Mouse (Mus musculus) liver, adult 2 months (tissue): ENCODE results near the gene Car5b. TPM values are rescaled to one million over a fixed set of nuclear protein-coding genes. Genes with fewer than 3 reads are reported as not detected.

Experiments used
- DNase-seq: peaks from one replicate; pipeline ENCODE4 v3.0.0-alpha.2; 2011; ENCODE audit warnings: low read depth, low spot score; ENCODE audit errors: extremely low read depth
- H3K27ac ChIP-seq: fragments of 200-500 bp; replicated peaks from 2 replicates; pipeline ENCODE4 v1.5.1; 2012; ENCODE audit warnings: low read depth, mild to moderate bottlenecking, control low read depth, inconsistent platforms, low read length; ENCODE audit not compliant: insufficient read depth
- H3K27me3 ChIP-seq: fragments of 200-500 bp; 2 replicates; pipeline ENCODE4 v1.6.1; 2012; ENCODE audit warnings: mild to moderate bottlenecking, moderate library complexity, low read length, inconsistent platforms; ENCODE audit not compliant: control insufficient read depth, insufficient read depth
- H3K36me3 ChIP-seq: fragments of 200-500 bp; 2 replicates; pipeline ENCODE4 v1.6.1; 2012; ENCODE audit warnings: low read length, inconsistent platforms; ENCODE audit not compliant: control insufficient read depth, insufficient read depth
- H3K4me1 ChIP-seq: fragments of 200-500 bp; 2 replicates; pipeline ENCODE4 v1.6.1; 2011; ENCODE audit warnings: low read length; ENCODE audit not compliant: control insufficient read depth, insufficient read depth
- H3K4me3 ChIP-seq: fragments of 200-500 bp; 2 replicates; pipeline ENCODE4 v1.5.1; 2011; ENCODE audit warnings: low read depth, mild to moderate bottlenecking, control low read depth, low read length, moderate library complexity; ENCODE audit not compliant: insufficient read depth
- H3K79me2 ChIP-seq: fragments of 200-500 bp; 2 replicates; pipeline ENCODE4 v1.6.1; 2012; ENCODE audit warnings: inconsistent platforms, mild to moderate bottlenecking, low read length, moderate library complexity; ENCODE audit not compliant: control insufficient read depth, insufficient read depth
- H3K9ac ChIP-seq: fragments of 200-500 bp; 2 replicates; pipeline ENCODE4 v1.6.1; 2012; ENCODE audit warnings: low read depth, mild to moderate bottlenecking, control low read depth, inconsistent platforms, low read length
- CTCF ChIP-seq: fragments of 200-500 bp; IDR thresholded peaks from 2 replicates; pipeline ENCODE4 v1.5.1; 2011; ENCODE audit warnings: low read depth, low read length, control low read depth
- POLR2A ChIP-seq: fragments of 200-500 bp; IDR thresholded peaks from 2 replicates; pipeline ENCODE4 v1.6.1; 2011; ENCODE audit warnings: low read length, control low read depth; ENCODE audit not compliant: insufficient read depth; ENCODE audit errors: extremely low read depth
- WGBS: fragments of 180-500 bp; shearing (Covaris S2); methylation state at CpG from one replicate; pipeline ENCODE4 v1.1.7; 2018; 5-methylcytosine and 5-hydroxymethylcytosine counted together
- polyA plus RNA-seq: library from polyadenylated mRNA; depleted of rRNA; stranded (reverse); fragments of >200 nt; gene quantifications from 2 replicates; pipeline ENCODE4 v1.2.3, GENCODE M21; 2012
- total RNA-seq: library from RNA; depleted of rRNA; stranded (reverse); fragments of >200 nt; gene quantifications from 2 replicates; pipeline ENCODE4 v1.2.3, GENCODE M21; 2014

The Car5b gene
- total and polyA plus RNA-seq, 2 experiments: 0.91 to 2.1 TPM

- Histone ChIP-seq H3K9ac (no peak overlapping the region), H3K27me3 (no peaks in the 10 kb centered on the region), H3K4me3 (no peak overlapping the region), H3K4me1 (no peaks in the 10 kb centered on the region), H3K27ac (no peak overlapping the region), H3K79me2 (no peaks in the 10 kb centered on the region), H3K36me3 (no peaks in the 10 kb centered on the region)
- 96% methylated on average over 1 of the region's 1 CpGs for WGBS
- TF ChIP-seq POLR2A (no peak), CTCF (no peak)
- no peak for DNase-seq
These were observed 27.9 kb downstream of the Car5b start for GRCm38 (mm10) chrX:163999848-164000247.

- TF ChIP-seq POLR2A: no peak
- TF ChIP-seq CTCF: no peak
- 94% methylated on average over 3 of the region's 3 CpGs for WGBS
These were observed 31.0 kb downstream of the Car5b start for GRCm38 (mm10) chrX:163996754-163997153.

GRCm38 (mm10) chrX:163987718-163988374 lies 40.0 kb downstream of the Car5b start:
- no peak overlapping the region for H3K27ac ChIP-seq
- TF ChIP-seq CTCF (no peak), POLR2A (no peak)
- no peaks in the 10 kb centered on the region for H3K4me1 ChIP-seq
- no peaks in the 10 kb centered on the region for H3K27me3 ChIP-seq
- no peak overlapping the region for H3K4me3 ChIP-seq
- DNase-seq: no peak
- H3K79me2 ChIP-seq: no peaks in the 10 kb centered on the region
- H3K36me3 ChIP-seq: no peaks in the 10 kb centered on the region
- H3K9ac ChIP-seq: no peak overlapping the region
- 65% methylated on average over 3 of the region's 3 CpGs for WGBS

More at GRCm38 (mm10) chrX:163996754-163997153, 31.0 kb downstream of the Car5b start:
- Histone ChIP-seq H3K4me1 (no peaks in the 10 kb centered on the region), H3K27me3 (no peaks in the 10 kb centered on the region), H3K27ac (no peak overlapping the region), H3K4me3 (no peak overlapping the region), H3K9ac (no peak overlapping the region), H3K36me3 (no peaks in the 10 kb centered on the region), H3K79me2 (no peaks in the 10 kb centered on the region)
- no peak for DNase-seq

GRCm38 (mm10) chrX:163982129-163982528 lies 45.7 kb downstream of the Car5b start:
- Histone ChIP-seq H3K9ac (no peak overlapping the region), H3K27ac (no peak overlapping the region), H3K79me2 (no peaks in the 10 kb centered on the region), H3K4me3 (no peak overlapping the region), H3K36me3 (no peaks in the 10 kb centered on the region), H3K27me3 (no peaks in the 10 kb centered on the region), H3K4me1 (no peaks in the 10 kb centered on the region)
- no peak for TF ChIP-seq POLR2A
- TF ChIP-seq CTCF: no peak
- no peak for DNase-seq
- 86% methylated on average over 6 of the region's 6 CpGs for WGBS

GRCm38 (mm10) chrX:163981500-163981899 lies 46.3 kb downstream of the Car5b start:
- H3K27ac ChIP-seq: no peak overlapping the region
- H3K36me3 ChIP-seq: no peaks in the 10 kb centered on the region
- DNase-seq: peak; percentile 15
- 57% methylated on average over 4 of the region's 4 CpGs for WGBS
- H3K4me1 ChIP-seq: no peaks in the 10 kb centered on the region
- H3K9ac ChIP-seq: no peak overlapping the region
- no peak overlapping the region for H3K4me3 ChIP-seq
- H3K27me3 ChIP-seq: no peaks in the 10 kb centered on the region
- TF ChIP-seq CTCF (no peak), POLR2A (no peak)
- H3K79me2 ChIP-seq: no peaks in the 10 kb centered on the region

GRCm38 (mm10) chrX:163981092-163981491 lies 46.7 kb downstream of the Car5b start:
- Histone ChIP-seq H3K79me2 (no peaks in the 10 kb centered on the region), H3K27ac (no peak overlapping the region), H3K27me3 (no peaks in the 10 kb centered on the region), H3K36me3 (no peaks in the 10 kb centered on the region), H3K9ac (no peak overlapping the region), H3K4me1 (no peaks in the 10 kb centered on the region), H3K4me3 (no peak overlapping the region)
- WGBS: 95% methylated on average over 1 of the region's 1 CpGs
- TF ChIP-seq CTCF (no peak), POLR2A (no peak)
- DNase-seq: no peak
